Mouse (Mus musculus) forebrain, embryonic 15.5 days (tissue): Measurements from ENCODE around the gene Gm10065. TPM values are rescaled to one million over a fixed set of nuclear protein-coding genes. Genes with fewer than 3 reads are reported as not detected.
"Not testable (repeated sequence)": the region's sequence is repeated elsewhere in the genome, so short reads cannot be mapped to it uniquely, and the experiment has no call there.

Experiments used
- ATAC-seq: fragments of 200-750 bp; cut with Nextera tagmentation; replicated peaks from 2 replicates; pipeline ENCODE4 v1.8.0; 2017; ENCODE audit warnings: mild to moderate bottlenecking, moderate TSS enrichment, moderate library complexity
- H3K27ac ChIP-seq: fragments of 300-500 bp; sonication (generic); replicated peaks from 2 replicates; pipeline ENCODE4 v1.5.1; 2015; ENCODE audit warnings: mild to moderate bottlenecking, inconsistent platforms
- H3K27me3 ChIP-seq: fragments of 300-500 bp; sonication (generic); 2 replicates; pipeline ENCODE4 v1.6.1; 2015; ENCODE audit warnings: inconsistent platforms
- H3K36me3 ChIP-seq: fragments of 300-500 bp; sonication (generic); 2 replicates; pipeline ENCODE4 v1.6.1; 2015; ENCODE audit warnings: mild to moderate bottlenecking, inconsistent platforms
- H3K4me1 ChIP-seq: fragments of 300-500 bp; sonication (generic); 2 replicates; pipeline ENCODE4 v1.6.1; 2015; ENCODE audit warnings: inconsistent platforms
- H3K4me2 ChIP-seq: fragments of 300-500 bp; sonication (generic); replicated peaks from 2 replicates; pipeline ENCODE4 v1.6.1; 2015; ENCODE audit warnings: mild to moderate bottlenecking, inconsistent platforms
- H3K4me3 ChIP-seq: fragments of 300-500 bp; sonication (generic); 2 replicates; pipeline ENCODE4 v1.5.1; 2015; ENCODE audit warnings: mild to moderate bottlenecking, inconsistent platforms
- H3K9ac ChIP-seq: fragments of 300-500 bp; sonication (generic); replicated peaks from 2 replicates; pipeline ENCODE4 v1.6.1; 2015; ENCODE audit warnings: mild to moderate bottlenecking, inconsistent platforms
- H3K9me3 ChIP-seq: fragments of 300-500 bp; sonication (generic); 2 replicates; pipeline ENCODE4 v1.6.1; 2016; ENCODE audit warnings: inconsistent platforms
- WGBS: fragments of 180-500 bp; shearing (Covaris S2); methylation state at CpG from one replicate; pipeline ENCODE4 v1.1.7; 2015; ENCODE audit warnings: mixed read lengths; 5-methylcytosine and 5-hydroxymethylcytosine counted together
- polyA plus RNA-seq: library from polyadenylated mRNA; unstranded; fragments of >200 nt; fragmentation: Nextera tagmentation; extraction: Ambion mirVana; gene quantifications from 2 replicates; pipeline ENCODE4 v1.2.1, GENCODE M21; 2015

The Gm10065 gene
- not detected in 2 replicates for polyA plus RNA-seq

GRCm38 (mm10) chr13:21478759-21479670 lies at the start of gene Gm10065, which contains the start of gene Zkscan4:
TSS of gene Gm10065 (minus strand) at chr13:21479441.
TSS of gene Zkscan4 (plus strand) at chr13:21478907.
- H3K4me3 ChIP-seq = peak within 1 kb of the TSS; percentile 49
- peak within 1 kb of the TSS; percentile 63 for H3K9ac ChIP-seq
- H3K27ac ChIP-seq = peak within 1 kb of the TSS; percentile 72
- H3K9me3 ChIP-seq, H3K4me1 ChIP-seq, H3K36me3 ChIP-seq, H3K27me3 ChIP-seq: not testable (repeated sequence)
- peak; percentile 88 for ATAC-seq
- 5% methylated on average over 30 of the region's 31 CpGs for WGBS
- peak within 1 kb of the TSS; percentile 64 for H3K4me2 ChIP-seq

DNA sequence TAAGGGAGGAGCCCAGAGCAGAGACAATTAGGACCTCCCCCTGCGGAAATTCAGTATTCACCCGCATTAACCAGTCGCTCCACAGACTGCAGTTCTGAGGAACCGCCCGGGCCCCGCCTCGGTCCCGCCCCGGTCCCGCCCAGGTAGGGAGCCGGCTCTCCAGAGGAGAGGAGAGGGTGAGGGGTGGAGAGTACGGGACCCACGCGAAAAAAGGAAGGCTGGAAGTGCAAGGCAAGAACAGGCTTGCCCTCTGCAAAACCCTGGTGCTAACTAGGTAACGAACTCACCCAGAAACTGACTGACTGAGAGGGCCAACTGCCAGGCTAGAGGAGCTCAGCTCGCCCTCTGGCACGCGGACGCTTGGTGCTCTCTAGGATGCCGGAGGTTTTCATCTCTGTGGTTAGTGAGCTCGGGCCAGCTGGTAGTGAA lies 27.0 kb upstream of the Gm10065 start:
- Histone ChIP-seq H3K27ac (peak overlapping the region; percentile 80), H3K9ac (peak overlapping the region; percentile 72), H3K4me2 (peak overlapping the region; percentile 56), H3K27me3 (no peaks in the 10 kb centered on the region), H3K4me3 (peak overlapping the region; percentile 60), H3K4me1 (peaks cover 7% of the 10 kb centered on the region; the same call in 1 of the 2 replicates), H3K36me3 (no peaks in the 10 kb centered on the region), H3K9me3 (no peaks in the 10 kb centered on the region)
- peak; percentile 100 for ATAC-seq
- WGBS = under 1% methylated on average over 21 of the region's 21 CpGs

- 93% methylated on average over 5 of the region's 5 CpGs for whole genome bisulfite sequencing
- H3K4me1 ChIP-seq = peaks cover 7% of the 10 kb centered on the region; the same call in 1 of the 2 replicates
- ATAC-seq = no peak
- no peak overlapping the region for H3K27ac ChIP-seq
- H3K4me3 ChIP-seq = no peak overlapping the region
- H3K27me3 ChIP-seq = no peaks in the 10 kb centered on the region
- H3K9me3 ChIP-seq = no peaks in the 10 kb centered on the region
- no peaks in the 10 kb centered on the region for H3K36me3 ChIP-seq
- no peak overlapping the region for H3K4me2 ChIP-seq
- H3K9ac ChIP-seq = no peak overlapping the region
These were observed 23.1 kb upstream of the Gm10065 start for GRCm38 (mm10) chr13:21502296-21502695.

DNA sequence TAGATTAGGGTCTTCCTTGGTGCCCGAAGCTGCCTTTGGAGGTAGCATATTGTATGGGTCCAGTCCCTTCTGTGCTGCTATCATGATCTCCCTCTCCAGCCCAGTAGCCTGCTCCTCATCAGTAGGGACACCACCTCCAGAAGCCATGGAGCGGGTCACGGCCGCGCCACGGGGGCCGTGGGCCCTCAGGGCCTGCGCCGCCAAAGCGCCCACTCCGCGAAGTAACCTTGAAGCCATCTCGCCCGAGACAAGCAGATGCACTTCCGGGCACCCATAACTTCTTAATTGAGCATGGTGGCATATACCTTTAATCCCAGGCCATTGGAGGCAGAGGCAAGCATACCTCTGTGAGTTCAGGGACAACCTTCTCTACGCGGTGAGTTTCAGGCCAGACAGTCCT lies 21.9 kb upstream of the Gm10065 start, which contains the start of gene Gm11273:
Gene Gm11273 (minus strand): TSS at position 237 of the 400 bp plus-strand sequence.
- WGBS = 97% methylated on average over 17 of the region's 17 CpGs

DNA sequence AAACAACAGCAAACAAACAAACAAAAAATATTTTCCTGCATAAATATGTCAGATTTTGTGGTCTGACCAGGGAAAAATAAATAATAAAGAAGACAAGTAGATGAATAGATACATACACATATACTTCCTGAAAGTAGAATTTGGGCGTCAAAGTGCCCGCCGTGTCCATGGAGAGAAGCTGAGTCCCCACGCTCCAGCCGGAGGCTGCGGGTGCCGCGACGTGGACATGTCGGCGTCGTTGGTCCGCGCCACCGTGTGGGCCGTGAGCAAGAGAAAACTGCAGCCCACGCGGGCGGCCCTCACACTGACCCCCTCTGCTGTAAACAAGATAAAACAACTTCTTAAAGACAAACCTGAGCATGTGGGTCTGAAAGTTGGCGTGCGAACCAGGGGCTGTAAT lies 15.8 kb upstream of the Gm10065 start, which contains the start of gene AK157302:
Gene AK157302 (plus strand): TSS at position 144 of the 400 bp plus-strand sequence.
- WGBS = 96% methylated on average over 21 of the region's 21 CpGs
- Histone ChIP-seq H3K9me3 (no peaks in the 10 kb centered on the region), H3K9ac (no peak within 1 kb of the TSS), H3K4me2 (no peak within 1 kb of the TSS), H3K4me3 (no peak within 1 kb of the TSS), H3K36me3 (no peaks in the 10 kb centered on the region), H3K27ac (no peak within 1 kb of the TSS), H3K4me1 (no peaks in the 10 kb centered on the region), H3K27me3 (no peaks in the 10 kb centered on the region)
- no peak for ATAC-seq

More for the DNA sequence above, 21.9 kb upstream of the Gm10065 start, which contains the start of gene Gm11273:
- not testable (repeated sequence) for H3K27me3 ChIP-seq, H3K4me3 ChIP-seq, H3K4me1 ChIP-seq, ATAC-seq, H3K9ac ChIP-seq, H3K9me3 ChIP-seq, H3K27ac ChIP-seq, H3K36me3 ChIP-seq, H3K4me2 ChIP-seq

GRCm38 (mm10) chr13:21492847-21493246 lies 13.6 kb upstream of the Gm10065 start:
- 91% methylated on average over 5 of the region's 5 CpGs for WGBS
- no peaks in the 10 kb centered on the region for H3K9me3 ChIP-seq
- H3K4me2 ChIP-seq = no peak overlapping the region
- ATAC-seq = no peak
- H3K9ac ChIP-seq = no peak overlapping the region
- no peaks in the 10 kb centered on the region for H3K4me1 ChIP-seq
- no peak overlapping the region for H3K4me3 ChIP-seq
- H3K27me3 ChIP-seq = no peaks in the 10 kb centered on the region
- no peak overlapping the region for H3K27ac ChIP-seq
- no peaks in the 10 kb centered on the region for H3K36me3 ChIP-seq

GRCm38 (mm10) chr13:21486881-21487280 lies 7.6 kb upstream of the Gm10065 start:
- no peak overlapping the region for H3K4me3 ChIP-seq
- H3K9me3 ChIP-seq = no peaks in the 10 kb centered on the region
- H3K36me3 ChIP-seq = peaks cover 25% of the 10 kb centered on the region
- no peak overlapping the region for H3K9ac ChIP-seq
- no peaks in the 10 kb centered on the region for H3K27me3 ChIP-seq
- 93% methylated on average over 1 of the region's 1 CpGs for WGBS
- no peak overlapping the region for H3K4me2 ChIP-seq
- no peak overlapping the region for H3K27ac ChIP-seq
- no peaks in the 10 kb centered on the region for H3K4me1 ChIP-seq
- no peak for ATAC-seq

DNA sequence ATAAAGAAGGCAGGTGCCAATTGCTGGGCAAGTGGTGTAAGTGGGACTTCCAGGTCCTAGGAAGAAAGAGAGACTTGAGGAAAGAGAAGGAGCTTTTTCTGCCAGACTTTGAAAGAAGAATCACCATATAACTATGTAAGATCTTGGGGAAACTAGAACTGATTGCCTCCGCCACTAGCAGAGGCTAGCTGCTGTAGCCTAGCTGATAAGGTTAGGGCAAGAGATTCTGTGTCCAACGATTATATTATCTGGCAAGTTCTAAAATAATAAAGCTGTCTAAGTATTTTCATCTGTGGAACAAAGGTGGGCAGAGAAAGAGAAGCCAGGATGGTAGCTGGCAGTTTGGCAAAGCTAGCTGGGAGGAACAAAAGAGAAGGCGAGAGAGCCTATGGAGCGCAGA lies 6.8 kb downstream of the Gm10065 start:
- no peaks in the 10 kb centered on the region for H3K9me3 ChIP-seq
- H3K4me2 ChIP-seq = no peak overlapping the region
- H3K4me3 ChIP-seq = no peak overlapping the region
- H3K27me3 ChIP-seq = peaks cover 11% of the 10 kb centered on the region
- H3K27ac ChIP-seq = no peak overlapping the region
- no peak for ATAC-seq
- H3K36me3 ChIP-seq = no peaks in the 10 kb centered on the region
- H3K4me1 ChIP-seq = no peaks in the 10 kb centered on the region; the same call in 1 of the 2 replicates
- WGBS = 20% methylated on average over 4 of the region's 4 CpGs
- H3K9ac ChIP-seq = no peak overlapping the region

DNA sequence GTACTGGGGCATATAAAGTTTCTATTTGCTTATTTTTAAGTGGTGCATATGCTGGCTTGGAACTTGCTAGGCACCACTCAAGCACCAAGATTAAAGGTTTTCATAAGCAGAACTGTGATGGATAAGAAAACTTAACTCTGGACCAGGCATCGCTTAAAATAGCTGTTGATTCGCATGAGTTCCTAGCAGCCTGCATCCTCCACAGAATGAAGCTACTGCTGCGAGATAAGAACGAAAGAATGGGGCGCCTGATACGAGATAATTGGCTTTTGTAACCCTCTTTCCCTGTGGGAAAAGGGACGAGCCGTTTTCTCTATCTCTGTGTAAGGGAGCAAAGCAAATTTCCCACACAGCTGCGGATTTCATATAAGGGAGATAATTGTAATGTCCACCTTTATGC lies 10.1 kb downstream of the Gm10065 start:
- Histone ChIP-seq H3K27me3 (peaks cover 11% of the 10 kb centered on the region), H3K4me2 (peak overlapping the region; percentile 70), H3K4me1 (no peaks in the 10 kb centered on the region; the same call in 1 of the 2 replicates), H3K4me3 (peak overlapping the region; percentile 54), H3K9me3 (no peaks in the 10 kb centered on the region), H3K27ac (no peak overlapping the region), H3K9ac (no peak overlapping the region), H3K36me3 (no peaks in the 10 kb centered on the region)
- ATAC-seq = 0 out of 2 replicates have a peak, but pooled peaks have one; percentile 8
- WGBS = 15% methylated on average over 9 of the region's 9 CpGs

DNA sequence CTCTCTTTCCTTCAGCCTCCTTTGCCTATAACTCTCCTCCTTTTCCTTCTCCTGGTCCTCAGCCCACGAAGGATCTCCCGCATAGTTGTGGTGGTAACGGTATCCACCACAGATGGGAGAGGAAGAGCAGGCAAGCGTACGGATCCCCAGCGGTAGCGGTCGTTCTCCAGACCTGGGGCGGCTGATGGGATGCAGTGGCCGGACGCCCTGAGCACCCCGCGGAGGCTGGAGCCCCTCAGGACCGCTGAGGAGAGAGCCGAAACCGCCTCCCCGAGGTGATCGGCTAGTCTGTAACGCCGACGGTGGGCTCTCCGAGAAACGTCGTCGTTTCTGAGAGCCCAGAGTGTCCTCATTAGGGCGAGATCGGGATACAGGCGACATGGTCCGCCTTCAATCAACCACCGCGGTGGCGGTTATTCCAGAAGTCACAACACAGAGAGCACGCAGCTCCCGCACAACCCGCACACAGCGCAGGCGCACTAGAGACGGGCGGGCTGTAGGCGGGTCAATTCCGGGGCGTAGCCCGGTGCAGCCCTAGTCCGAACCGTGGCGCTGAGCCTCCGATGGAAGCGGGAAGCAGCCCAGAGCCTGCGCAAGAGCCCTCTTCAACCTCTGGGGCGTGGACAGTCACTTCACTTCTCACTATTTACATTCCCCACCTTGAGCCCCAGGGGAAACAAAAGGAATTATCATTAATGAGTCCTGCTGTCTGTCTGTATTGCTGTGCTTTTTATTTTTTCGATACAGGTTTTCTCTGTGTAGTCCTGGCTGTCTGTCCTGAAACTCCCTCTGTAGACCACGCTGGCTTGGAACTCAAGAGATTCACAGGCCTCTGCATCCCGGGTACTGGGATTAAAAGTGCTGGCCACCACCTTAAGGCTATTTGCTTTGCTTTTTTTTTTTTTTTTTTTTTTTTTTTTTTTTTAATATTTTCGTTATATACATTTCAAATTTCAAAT lies 10.9 kb downstream of the Gm10065 start, which contains the start of gene Nkapl:
Gene Nkapl (minus strand): TSS at position 449 of the 959 bp plus-strand sequence.
- Histone ChIP-seq H3K27ac (peak within 1 kb of the TSS; percentile 53), H3K9ac (peak within 1 kb of the TSS; percentile 62), H3K27me3 (peaks cover 11% of the 10 kb centered on the region), H3K4me1 (no peaks in the 10 kb centered on the region; the same call in 1 of the 2 replicates), H3K4me3 (peak within 1 kb of the TSS; percentile 54), H3K4me2 (peak within 1 kb of the TSS; percentile 70), H3K9me3 (no peaks in the 10 kb centered on the region), H3K36me3 (no peaks in the 10 kb centered on the region)
- WGBS = under 1% methylated on average over 54 of the region's 54 CpGs
- peak; percentile 99 for ATAC-seq

DNA sequence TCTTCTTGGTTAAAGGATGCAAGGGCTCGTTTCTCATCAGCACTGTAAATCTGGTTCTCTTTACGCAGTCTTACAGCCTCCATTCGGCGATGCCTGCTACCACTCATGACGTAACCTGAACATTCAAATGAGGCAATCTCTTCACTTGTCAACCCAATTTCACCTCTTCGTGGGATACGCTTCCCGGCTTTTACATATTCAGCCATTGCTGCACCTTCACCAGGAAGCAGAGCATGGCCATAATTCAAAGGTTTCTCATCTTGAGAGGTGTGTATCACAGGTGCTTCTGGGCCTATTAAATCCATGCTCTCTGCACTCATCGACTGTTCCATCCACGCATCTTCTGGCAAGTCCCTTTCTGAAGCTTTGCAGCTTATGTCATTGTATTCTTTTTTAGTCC lies 11.9 kb downstream of the Gm10065 start:
- Histone ChIP-seq H3K27me3 (peaks cover 11% of the 10 kb centered on the region), H3K4me1 (no peaks in the 10 kb centered on the region; the same call in 1 of the 2 replicates), H3K27ac (no peak overlapping the region), H3K4me3 (peak overlapping the region; percentile 54; the same call in 1 of the 2 replicates), H3K36me3 (no peaks in the 10 kb centered on the region), H3K9ac (no peak overlapping the region), H3K9me3 (no peaks in the 10 kb centered on the region), H3K4me2 (no peak overlapping the region)
- WGBS = 89% methylated on average over 10 of the region's 10 CpGs
- no peak for ATAC-seq
